Mouse (Mus musculus) liver, adult 2 months (tissue): ENCODE data around the gene 6330409D20Rik.

Source experiments
- CTCF ChIP-seq: fragments of 200-500 bp; IDR thresholded peaks from 2 replicates; pipeline ENCODE4 v1.5.1; 2011; ENCODE audit warnings: low read depth, low read length, control low read depth
- POLR2A ChIP-seq: fragments of 200-500 bp; IDR thresholded peaks from 2 replicates; pipeline ENCODE4 v1.6.1; 2011; ENCODE audit warnings: low read length, control low read depth; ENCODE audit not compliant: insufficient read depth; ENCODE audit errors: extremely low read depth

- TF ChIP-seq CTCF (no peak), POLR2A (peak; percentile 77; the same call in 1 of the 2 replicates)
These were observed 36.8 kb downstream of the 6330409D20Rik start, which contains the start of gene Fpgs for GRCm38 (mm10) chr2:32704021-32704421.
